Mouse (Mus musculus) lung, postnatal 4 days (tissue): ENCODE data around the gene 2610002M06Rik.

Experiments used
- DNase-seq, 2 experiments: peaks; one replicate each; pipeline ENCODE4 v3.0.0; 2021

Gene 2610002M06Rik

DNA sequence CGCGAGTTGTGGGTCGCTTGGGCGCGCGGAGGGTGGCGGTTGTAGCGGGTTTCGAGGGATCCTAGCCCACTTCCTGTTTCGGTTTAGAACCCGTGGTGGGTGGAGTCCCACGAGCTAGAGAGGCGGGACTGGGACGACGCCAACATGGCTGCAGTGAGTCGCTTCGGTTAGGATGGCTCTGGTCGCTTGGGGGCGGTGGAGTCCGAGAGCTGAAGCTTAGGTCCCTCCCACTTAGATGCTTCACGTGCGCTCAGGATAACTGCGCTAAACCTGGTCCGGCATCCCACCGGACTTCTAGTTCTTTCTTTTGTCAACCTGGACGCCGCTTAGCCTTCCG lies at the start of gene 2610002M06Rik:
Gene 2610002M06Rik, minus strand, starts transcription at position 117 of the 337 bp plus-strand sequence.
- peak; percentile 89 to 92 for DNase-seq

DNA sequence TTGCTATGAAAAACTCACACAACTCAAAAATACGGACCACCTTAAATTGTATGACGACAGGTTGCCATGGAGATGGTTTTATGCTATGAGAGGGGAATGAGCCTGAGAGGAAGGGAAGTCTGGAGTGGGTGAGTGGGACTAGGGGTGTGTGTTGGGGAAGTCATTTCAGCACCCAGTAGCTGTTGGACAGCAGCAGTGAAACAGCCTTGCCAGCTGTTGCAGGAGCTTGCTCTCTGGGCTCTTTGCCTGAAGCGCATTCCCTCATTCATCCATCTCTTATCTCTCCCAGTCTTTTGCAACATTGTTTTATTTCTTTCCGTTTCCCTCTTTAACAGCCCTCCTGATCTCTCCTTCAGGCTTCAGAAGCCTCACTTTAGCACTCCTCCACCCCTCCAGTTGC lies 42.0 kb upstream of the 2610002M06Rik start:
- DNase-seq: no peak

DNA sequence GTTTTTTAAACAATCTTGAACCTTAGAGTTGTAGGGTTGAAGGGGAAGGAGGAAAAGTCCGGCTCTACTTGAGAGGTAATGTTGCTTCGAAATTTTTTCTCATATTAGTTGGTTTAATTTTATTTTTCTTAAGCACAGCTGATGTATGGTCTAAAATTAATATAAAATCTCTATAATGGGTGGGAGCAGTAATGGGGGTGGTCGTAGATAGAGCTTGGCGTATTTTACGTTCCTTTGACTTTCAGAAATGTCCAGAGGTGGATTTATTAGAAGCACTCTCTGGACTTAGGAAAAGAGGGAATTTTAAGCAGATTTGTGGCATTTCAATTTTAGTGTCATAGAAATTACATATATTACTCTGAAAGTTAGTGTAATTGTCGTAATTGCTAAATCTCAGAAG lies 592 bp upstream of the 2610002M06Rik start:
- no peak for DNase-seq

DNA sequence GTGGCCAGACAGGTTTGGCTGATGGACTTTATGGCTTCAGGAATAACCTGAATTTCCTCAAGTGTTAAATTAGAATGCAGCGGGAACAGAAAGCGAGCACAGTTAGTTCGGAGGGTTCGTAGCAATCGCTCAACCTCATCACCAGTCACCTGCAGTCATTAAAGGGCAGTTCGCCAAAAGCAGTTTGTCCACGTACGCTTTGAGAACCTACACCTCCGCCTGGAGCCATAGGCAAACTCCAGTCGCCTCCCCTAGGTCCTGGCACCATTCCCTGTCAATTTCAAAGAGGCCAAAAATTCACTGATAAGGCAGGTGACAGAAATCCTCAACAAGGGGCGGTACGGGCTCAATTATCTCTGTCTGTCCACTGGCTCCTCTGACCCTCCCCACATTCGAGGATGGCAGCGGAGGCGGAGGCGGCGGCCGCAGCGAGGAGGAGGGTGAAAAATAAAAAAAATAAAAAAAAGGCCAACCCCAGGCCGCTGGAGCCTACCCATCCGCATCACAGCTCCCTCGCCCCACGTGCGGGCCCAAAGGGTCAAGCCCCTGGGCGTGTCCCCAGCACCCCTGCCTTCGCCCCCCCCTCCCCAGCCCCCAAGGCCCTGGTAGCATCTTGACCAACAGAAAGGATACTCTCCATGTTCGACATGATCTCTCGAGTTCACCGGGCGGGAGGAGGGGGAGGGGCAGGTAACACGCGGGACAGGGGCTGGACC lies 474 bp downstream of the 2610002M06Rik start:
- no peak for DNase-seq

DNA sequence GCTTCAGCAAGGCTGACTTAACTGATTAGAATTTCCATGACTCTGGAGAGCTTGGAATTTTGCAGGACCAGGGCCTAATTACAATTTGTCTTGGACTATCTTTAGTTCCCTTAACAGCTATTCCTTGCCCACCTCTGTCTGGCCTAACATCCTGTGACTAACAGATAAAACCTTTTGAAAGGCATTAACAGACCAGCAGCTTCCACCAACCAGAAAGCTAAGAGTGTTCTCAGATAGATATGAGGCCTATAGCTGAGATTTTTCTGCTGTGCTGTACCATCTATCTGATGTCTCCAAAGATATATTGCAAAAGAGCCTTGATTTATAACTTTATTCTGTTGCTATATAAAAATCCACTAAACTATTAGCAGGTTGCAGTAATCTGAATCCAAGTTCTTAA lies 4.0 kb downstream of the 2610002M06Rik start:
- no peak for DNase-seq

DNA sequence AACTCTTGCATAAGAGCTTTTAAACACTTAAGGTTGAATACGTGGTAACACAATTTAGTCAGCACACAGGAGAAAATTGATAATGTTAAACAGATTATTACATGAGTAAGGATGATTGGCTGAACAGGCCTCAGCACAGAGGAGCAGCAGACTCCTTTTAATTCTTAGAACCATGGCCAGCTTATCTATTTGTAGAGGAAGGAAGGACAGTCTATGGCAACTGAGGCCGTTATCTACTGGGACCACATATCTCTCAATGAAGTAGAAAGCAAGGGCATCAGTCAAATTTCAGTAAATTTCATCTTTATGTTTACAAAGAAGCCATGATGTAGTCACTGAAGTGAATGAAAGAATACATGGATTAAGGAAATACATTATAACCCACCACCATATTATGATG lies 19.2 kb downstream of the 2610002M06Rik start:
- DNase-seq: no peak

DNA sequence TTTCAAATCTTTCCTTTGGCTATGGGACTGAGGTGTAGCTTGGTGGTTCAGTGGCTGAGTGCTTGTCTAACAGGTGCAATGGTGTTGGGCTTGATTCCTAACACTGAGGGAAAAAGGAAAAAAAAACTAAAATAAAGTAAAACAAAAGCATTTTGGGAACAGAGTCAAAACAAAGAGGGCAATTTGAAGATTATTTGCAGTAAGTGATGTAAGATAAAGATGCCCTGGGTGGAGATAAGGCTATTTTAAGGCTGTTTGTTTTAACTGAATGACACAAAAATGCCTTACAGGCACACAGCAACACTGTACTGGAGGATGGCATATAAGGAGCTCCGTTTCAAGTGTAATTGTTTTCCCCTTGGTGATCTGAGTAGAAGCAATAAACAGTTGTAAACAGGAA lies 20.3 kb downstream of the 2610002M06Rik start:
- DNase-seq: no peak

DNA sequence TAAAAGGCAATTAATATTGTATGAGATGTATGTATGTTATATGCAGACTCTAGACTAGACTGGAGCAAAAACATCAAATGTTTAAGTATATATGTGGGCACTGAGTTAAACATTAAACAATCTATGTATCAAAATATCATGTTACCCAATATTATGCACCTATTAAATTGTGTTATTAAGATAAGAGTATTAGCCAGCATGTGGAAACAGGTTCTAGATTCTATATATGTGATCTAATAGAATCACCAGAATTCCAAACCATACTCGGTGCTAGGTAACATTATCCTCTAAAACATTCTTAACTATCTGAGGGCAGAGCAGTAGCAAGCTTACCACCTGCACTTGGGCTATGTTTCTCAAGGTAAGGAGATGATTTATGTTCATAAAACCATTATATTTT lies 23.8 kb downstream of the 2610002M06Rik start, which contains the start of gene Tent5d:
Gene Tent5d, plus strand, starts transcription at position 301 of the 400 bp plus-strand sequence.
- DNase-seq: no peak

DNA sequence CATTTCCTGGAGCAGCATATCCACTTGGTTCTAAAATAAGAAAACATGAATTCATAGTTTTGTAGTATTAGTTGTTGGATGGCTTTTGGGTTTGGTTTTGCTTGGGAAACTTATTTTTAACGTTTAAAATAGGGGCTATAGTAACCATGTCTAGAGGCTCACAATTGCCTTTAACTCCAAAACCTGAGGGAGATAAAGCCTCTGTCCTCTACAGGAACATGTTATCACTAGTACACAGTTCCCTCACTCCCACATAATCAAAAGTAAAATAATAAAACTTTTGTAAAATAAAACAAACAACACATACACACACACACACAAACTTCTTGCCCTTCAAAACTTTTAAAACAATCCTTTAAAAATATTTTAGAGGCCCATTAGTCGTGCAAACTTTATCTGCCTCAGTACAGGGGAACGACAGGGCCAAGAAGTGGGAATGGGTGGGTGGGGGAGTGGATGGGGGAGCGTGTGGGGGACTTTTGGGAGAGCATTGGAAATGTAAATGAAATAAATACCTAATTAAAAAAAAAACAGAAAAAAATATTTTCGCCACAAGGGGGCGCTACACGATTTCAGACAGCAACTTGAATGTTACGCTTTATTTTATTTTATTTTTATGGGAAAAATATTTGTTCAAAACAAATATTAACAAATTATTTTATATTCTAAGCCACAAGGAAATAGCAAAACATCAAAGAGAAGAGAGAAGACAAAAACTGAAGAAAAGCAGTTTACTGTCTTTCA lies 25.2 kb downstream of the 2610002M06Rik start:
- no peak for DNase-seq

DNA sequence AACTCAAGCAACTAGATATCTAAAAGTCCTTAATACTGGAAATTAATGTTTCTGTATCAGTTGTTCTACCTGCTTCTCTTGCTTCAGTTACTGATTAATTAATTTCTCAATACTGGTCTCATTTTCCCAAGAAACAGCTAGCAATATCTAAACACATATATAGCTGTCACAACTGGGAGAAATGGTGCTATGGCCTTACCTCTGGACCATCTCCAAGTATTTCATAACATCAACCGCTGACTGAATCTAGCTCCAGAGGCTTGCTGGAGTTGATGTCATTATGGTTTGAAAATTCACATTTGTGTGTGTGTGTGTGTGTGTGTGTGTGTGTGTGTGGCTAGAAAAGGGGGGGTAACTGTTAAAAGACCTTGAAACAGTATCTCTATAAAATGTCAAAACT lies 26.0 kb downstream of the 2610002M06Rik start:
- no peak for DNase-seq

DNA sequence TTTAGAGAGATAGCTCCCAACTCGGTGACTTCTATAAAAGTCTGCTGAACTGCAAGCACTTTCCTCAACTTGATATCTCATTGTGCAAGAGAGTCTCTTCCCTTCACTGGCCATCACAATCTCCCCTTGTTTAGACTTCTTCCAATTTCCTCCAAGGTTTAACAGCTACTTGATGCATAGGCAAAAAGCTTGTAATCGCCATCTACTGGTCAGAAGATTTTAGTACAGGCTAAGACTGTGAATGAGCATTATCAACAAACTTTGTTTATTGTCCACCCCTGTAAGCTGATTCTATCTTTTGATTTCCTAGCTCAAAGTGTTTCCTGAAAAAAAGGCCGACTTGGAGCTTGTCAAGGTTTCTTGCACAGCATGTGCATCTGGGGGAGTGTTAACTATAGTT lies 48.2 kb downstream of the 2610002M06Rik start:
- DNase-seq: no peak
